Mouse (Mus musculus) embryonic fibroblast, embryonic 13.5 days (primary cell): Measurements from ENCODE around the gene C2cd4c. TPM values are rescaled to one million over a fixed set of nuclear protein-coding genes. Genes with fewer than 3 reads are reported as not detected.

ENCODE experiments used
- H3K27ac ChIP-seq: 2 replicates; pipeline ENCODE4 v1.5.1; 2012; ENCODE audit warnings: low read length, control low read depth, inconsistent platforms; ENCODE audit not compliant: insufficient read depth
- H3K4me1 ChIP-seq: 2 replicates; pipeline ENCODE4 v1.6.1; 2011; ENCODE audit warnings: low read length; ENCODE audit not compliant: control insufficient read depth, insufficient read depth
- H3K4me3 ChIP-seq: 2 replicates; pipeline ENCODE4 v1.5.1; 2011; ENCODE audit warnings: mild to moderate bottlenecking, control low read depth, low read length; ENCODE audit not compliant: insufficient read depth
- CTCF ChIP-seq: IDR thresholded peaks from 2 replicates; pipeline ENCODE4 v1.5.1; 2011; ENCODE audit warnings: mild to moderate bottlenecking, control low read depth, low read length, moderate library complexity, borderline replicate concordance; ENCODE audit not compliant: insufficient read depth
- POLR2A ChIP-seq: IDR thresholded peaks from 2 replicates; pipeline ENCODE4 v1.6.1; 2011; ENCODE audit warnings: low read depth, mild to moderate bottlenecking, control low read depth, low read length, moderate library complexity
- polyA plus RNA-seq: library from polyadenylated mRNA; stranded (reverse); fragments of >200 nt; gene quantifications from 2 replicates; pipeline ENCODE4 v1.2.4, GENCODE M21; 2011; ENCODE audit warnings: low read depth; ENCODE audit not compliant: missing spikeins, insufficient read length

The C2cd4c gene
- 0.19 TPM in 1 of 2 replicates, not detected in the other for polyA plus RNA-seq

GRCm38 (mm10) chr10:79613578-79614304 is at the start of gene C2cd4c:
C2cd4c (minus strand) TSS chr10:79614025.
- no peak for TF ChIP-seq CTCF
- TF ChIP-seq POLR2A: no peak
- Histone ChIP-seq H3K27ac (no peak within 1 kb of the TSS), H3K4me3 (peak within 1 kb of the TSS; percentile 34), H3K4me1 (no peaks in the 10 kb centered on the region)

- no peaks in the 10 kb centered on the region for H3K4me1 ChIP-seq
- no peak overlapping the region for H3K4me3 ChIP-seq
- TF ChIP-seq POLR2A: no peak
- no peak for TF ChIP-seq CTCF
- no peak overlapping the region for H3K27ac ChIP-seq
These were observed 48.0 kb upstream of the C2cd4c start for GRCm38 (mm10) chr10:79661861-79662260.

- Histone ChIP-seq H3K27ac (no peak overlapping the region), H3K4me1 (no peaks in the 10 kb centered on the region), H3K4me3 (no peak overlapping the region)
- TF ChIP-seq POLR2A (no peak), CTCF (no peak; the same call in 1 of the 2 replicates)
These were observed 46.5 kb upstream of the C2cd4c start for GRCm38 (mm10) chr10:79660298-79660697.

- Histone ChIP-seq H3K4me3 (no peak overlapping the region), H3K4me1 (no peaks in the 10 kb centered on the region), H3K27ac (no peak overlapping the region)
- no peak for TF ChIP-seq POLR2A
- TF ChIP-seq CTCF: peak; percentile 4; the same call in 1 of the 2 replicates
These were observed 45.0 kb upstream of the C2cd4c start for GRCm38 (mm10) chr10:79658829-79659228.

- H3K4me1 ChIP-seq: no peaks in the 10 kb centered on the region
- no peak for TF ChIP-seq CTCF
- no peak for TF ChIP-seq POLR2A
- H3K4me3 ChIP-seq: no peak overlapping the region
- no peak overlapping the region for H3K27ac ChIP-seq
These were observed 41.1 kb upstream of the C2cd4c start for GRCm38 (mm10) chr10:79654946-79655395.

- Histone ChIP-seq H3K4me3 (no peak overlapping the region), H3K27ac (no peak overlapping the region), H3K4me1 (no peaks in the 10 kb centered on the region)
- no peak for TF ChIP-seq POLR2A
- TF ChIP-seq CTCF: no peak
These were observed 39.0 kb upstream of the C2cd4c start for GRCm38 (mm10) chr10:79652789-79653188.

- Histone ChIP-seq H3K27ac (no peak overlapping the region), H3K4me1 (no peaks in the 10 kb centered on the region)
- no peak for TF ChIP-seq POLR2A
- TF ChIP-seq CTCF: peak; percentile 87
These were observed 35.4 kb upstream of the C2cd4c start for GRCm38 (mm10) chr10:79649070-79649751.

GRCm38 (mm10) chr10:79645711-79646110 is 31.9 kb upstream of the C2cd4c start, which contains the start of gene Odf3l2:
Odf3l2 (minus strand) TSS chr10:79645738.
- TF ChIP-seq POLR2A (no peak), CTCF (no peak)
- H3K27ac ChIP-seq: no peak within 1 kb of the TSS
- no peaks in the 10 kb centered on the region for H3K4me1 ChIP-seq
- H3K4me3 ChIP-seq: no peak within 1 kb of the TSS

More at GRCm38 (mm10) chr10:79649070-79649751, 35.4 kb upstream of the C2cd4c start:
- H3K4me3 ChIP-seq: no peak overlapping the region

GRCm38 (mm10) chr10:79638486-79639204 is 24.8 kb upstream of the C2cd4c start:
- Histone ChIP-seq H3K4me3 (peak overlapping the region; percentile 6; the same call in 1 of the 2 replicates), H3K4me1 (peaks cover 6% of the 10 kb centered on the region), H3K27ac (peak overlapping the region; percentile 39)
- no peak for TF ChIP-seq CTCF
- TF ChIP-seq POLR2A: peak; percentile 58
